Mouse (Mus musculus) kidney, postnatal 25 days (tissue): ENCODE results near the gene Cetn3.

Source experiments
- DNase-seq, 2 experiments: peaks; one replicate each; pipeline ENCODE4 v3.0.0; 2021; ENCODE audit warnings: mixed read lengths in 2 of 2

The Cetn3 gene

GRCm38 (mm10) chr13:81824576-81825330, 41.9 kb downstream of the Cetn3 start:
- no peak for DNase-seq

DNA sequence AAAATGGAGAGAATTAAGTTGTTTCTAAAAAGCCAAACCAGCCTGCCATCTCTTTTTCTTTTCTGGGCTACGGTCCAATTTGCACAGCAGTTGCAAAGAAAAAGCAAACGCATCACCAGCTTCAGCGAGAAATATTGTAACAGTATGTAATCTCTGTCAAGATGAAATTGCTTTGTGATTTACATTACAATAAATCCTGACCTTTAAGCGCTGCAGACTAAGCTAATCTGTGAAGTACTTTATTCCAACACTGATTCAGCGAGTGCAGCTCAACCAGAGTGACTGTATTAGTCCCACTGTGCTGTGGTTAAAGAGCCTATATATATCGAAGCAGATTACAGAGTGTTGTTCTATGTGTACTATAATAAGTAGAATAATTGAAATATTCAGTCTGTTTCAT, 45.6 kb downstream of the Cetn3 start:
- DNase-seq, result no peak

GRCm38 (mm10) chr13:81831838-81832237, 49.0 kb downstream of the Cetn3 start:
- DNase-seq, result no peak

GRCm38 (mm10) chr13:81836386-81837177, 53.7 kb downstream of the Cetn3 start:
- DNase-seq, result no peak

DNA sequence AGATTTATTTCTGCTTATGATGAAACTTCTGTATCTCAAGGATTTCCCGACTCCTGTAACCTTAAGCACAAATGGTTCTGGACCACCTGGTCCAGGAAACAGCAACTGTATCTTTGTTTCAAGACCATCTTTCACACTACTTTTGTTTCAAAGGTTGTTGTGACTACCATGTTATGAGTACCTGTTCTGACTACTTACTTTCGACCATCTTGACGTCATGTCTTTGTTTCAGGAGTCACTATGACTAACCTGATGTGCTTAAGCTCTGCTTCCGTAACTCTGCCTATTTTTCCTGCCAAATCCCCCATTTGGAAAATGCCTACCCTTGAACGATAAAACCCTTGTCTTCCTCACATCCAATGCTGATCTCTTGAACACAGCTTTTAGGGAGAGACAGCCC, 55.1 kb downstream of the Cetn3 start:
- no peak for DNase-seq

GRCm38 (mm10) chr13:81838948-81839347, 56.1 kb downstream of the Cetn3 start:
- DNase-seq, result no peak

GRCm38 (mm10) chr13:81840246-81840645, 57.4 kb downstream of the Cetn3 start:
- DNase-seq, result no peak

DNA sequence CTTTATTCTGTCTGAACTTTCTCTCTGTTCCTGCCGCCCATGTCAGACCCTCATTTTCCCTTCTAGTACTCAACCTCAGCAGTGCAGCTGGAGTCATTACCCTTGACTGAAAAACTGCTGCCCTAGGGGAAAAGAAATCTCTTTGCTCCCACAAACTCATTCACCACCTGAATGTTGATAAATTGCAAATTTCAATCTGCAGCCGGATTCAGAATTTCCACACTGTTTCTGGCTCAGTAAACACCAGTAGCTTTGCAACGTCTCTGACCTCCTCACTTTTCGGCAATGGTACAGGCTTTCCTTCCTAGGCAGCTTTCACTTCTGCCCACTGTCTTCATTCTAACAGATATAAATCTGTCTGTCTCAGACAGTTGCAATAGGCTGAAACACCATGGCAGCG, 57.8 kb downstream of the Cetn3 start:
- DNase-seq, result no peak

- no peak for DNase-seq
Observed at GRCm38 (mm10) chr13:81842278-81842677, 59.4 kb downstream of the Cetn3 start.
